Mouse (Mus musculus) G1E-ER4 (cell line): ENCODE data around the gene Vmn1r113. TPM values are rescaled to one million over a fixed set of nuclear protein-coding genes. Genes with fewer than 3 reads are reported as not detected.
"Not testable (repeated sequence)": the region's sequence is repeated elsewhere in the genome, so short reads cannot be mapped to it uniquely, and the experiment has no call there.

Experiments used
- GATA1 ChIP-seq: IDR thresholded peaks from one replicate; pipeline ENCODE4 v1.8.0; 2012; ENCODE audit warnings: low read length, inconsistent platforms
- polyA plus RNA-seq: library from polyadenylated mRNA; stranded (reverse); fragments of >175 nt; gene quantifications from 2 replicates; pipeline ENCODE4 v1.2.3, GENCODE M21; 2012

The Vmn1r113 gene
- polyA plus RNA-seq: not detected in 2 replicates

GRCm38 (mm10) chr7:20786985-20787384 lies at the start of gene Vmn1r113:
TSS of gene Vmn1r113 (plus strand) at chr7:20787285.
- TF ChIP-seq GATA1: not testable (repeated sequence)

- TF ChIP-seq GATA1: not testable (repeated sequence)
These were observed 16.2 kb upstream of the Vmn1r113 start, which contains the start of gene Vmn1r112 for GRCm38 (mm10) chr7:20770885-20771284. TSS of gene Vmn1r112 (plus strand) at chr7:20771185.

- TF ChIP-seq GATA1: not testable (repeated sequence)
These were observed 25.0 kb downstream of the Vmn1r113 start, which contains the start of gene Vmn1r114 for GRCm38 (mm10) chr7:20812086-20812485. TSS of gene Vmn1r114 (minus strand) at chr7:20812186.

Other genes with a start within 250 kb of the Vmn1r113 start
- not detected in 2 replicates for gene Gm5726, start 241.5 kb upstream of the Vmn1r113 start, polyA plus RNA-seq
- not detected in 2 replicates for gene Gm4141, start 211.0 kb upstream of the Vmn1r113 start, polyA plus RNA-seq
- not detected in 2 replicates for gene Gm4513, start 188.3 kb upstream of the Vmn1r113 start, polyA plus RNA-seq
- not detected in 2 replicates for gene Vmn1r107, start 118.4 kb upstream of the Vmn1r113 start, polyA plus RNA-seq
- not detected in 2 replicates for gene Vmn1r111, start 84.1 kb upstream of the Vmn1r113 start, polyA plus RNA-seq
- not detected in 2 replicates for gene Gm10668, start 56.7 kb upstream of the Vmn1r113 start, polyA plus RNA-seq
- not detected in 2 replicates for gene Vmn1r112, start 16.1 kb upstream of the Vmn1r113 start, polyA plus RNA-seq
- not detected in 2 replicates for gene Vmn1r114, start 24.9 kb downstream of the Vmn1r113 start, polyA plus RNA-seq
- not detected in 2 replicates for gene Vmn1r115, start 57.7 kb downstream of the Vmn1r113 start, polyA plus RNA-seq
- gene Vmn1r116, start 85.0 kb downstream of the Vmn1r113 start, polyA plus RNA-seq: not detected in 2 replicates
- gene Vmn1r117, start 96.8 kb downstream of the Vmn1r113 start, polyA plus RNA-seq: not detected in 2 replicates
- not detected in 2 replicates for gene Vmn1r118, start 125.1 kb downstream of the Vmn1r113 start, polyA plus RNA-seq
- gene Vmn1r119, start 225.2 kb downstream of the Vmn1r113 start, polyA plus RNA-seq: not detected in 2 replicates